Mouse (Mus musculus) midbrain, embryonic 12.5 days (tissue): ENCODE measurements around the gene Ankdd1a. TPM values are rescaled to one million over a fixed set of nuclear protein-coding genes. Genes with fewer than 3 reads are reported as not detected.

Experiments
- ATAC-seq: fragments of 200-750 bp; cut with Nextera tagmentation; 2 replicates; pipeline ENCODE4 v1.8.0; 2017; ENCODE audit warnings: low read depth, moderate TSS enrichment, moderate library complexity; ENCODE audit not compliant: low FRiP score
- H3K27ac ChIP-seq: fragments of 300-500 bp; sonication (generic); replicated peaks from 2 replicates; pipeline ENCODE4 v1.5.1; 2016; ENCODE audit warnings: mild to moderate bottlenecking
- H3K27me3 ChIP-seq: fragments of 300-500 bp; sonication (generic); 2 replicates; pipeline ENCODE4 v1.6.1; 2016; ENCODE audit warnings: mild to moderate bottlenecking
- H3K36me3 ChIP-seq: fragments of 300-500 bp; sonication (generic); 2 replicates; pipeline ENCODE4 v1.6.1; 2016
- H3K4me1 ChIP-seq: fragments of 300-500 bp; sonication (generic); 2 replicates; pipeline ENCODE4 v1.6.1; 2016
- H3K4me2 ChIP-seq: fragments of 300-500 bp; sonication (generic); replicated peaks from 2 replicates; pipeline ENCODE4 v1.6.1; 2016; ENCODE audit warnings: mild to moderate bottlenecking, moderate library complexity
- H3K4me3 ChIP-seq: fragments of 300-500 bp; sonication (generic); 2 replicates; pipeline ENCODE4 v1.5.1; 2016; ENCODE audit warnings: mild to moderate bottlenecking
- H3K9ac ChIP-seq: fragments of 300-500 bp; sonication (generic); replicated peaks from 2 replicates; pipeline ENCODE4 v1.6.1; 2016; ENCODE audit warnings: mild to moderate bottlenecking, moderate library complexity
- H3K9me3 ChIP-seq: fragments of 300-500 bp; sonication (generic); 2 replicates; pipeline ENCODE4 v1.6.1; 2016; ENCODE audit warnings: mild to moderate bottlenecking
- WGBS: fragments of 180-500 bp; shearing (Covaris S2); methylation state at CpG from one replicate; pipeline ENCODE4 v1.1.7; 2016; 5-methylcytosine and 5-hydroxymethylcytosine counted together
- polyA plus RNA-seq: library from polyadenylated mRNA; unstranded; fragments of >200 nt; fragmentation: Nextera tagmentation; extraction: Ambion mirVana; gene quantifications from 2 replicates; pipeline ENCODE4 v1.2.1, GENCODE M21; 2016

Gene Ankdd1a
- 0.22 and 0.24 TPM in 2 replicates for polyA plus RNA-seq

- WGBS, result 8% methylated on average over 19 of the region's 25 CpGs
- Histone ChIP-seq H3K4me3 (peak within 1 kb of the TSS; percentile 35), H3K9ac (no peak within 1 kb of the TSS; the same call in 1 of the 2 replicates), H3K27me3 (peaks cover 9% of the 10 kb centered on the region; the same call in 1 of the 2 replicates), H3K9me3 (no peaks in the 10 kb centered on the region), H3K27ac (no peak within 1 kb of the TSS), H3K36me3 (no peaks in the 10 kb centered on the region), H3K4me2 (peak within 1 kb of the TSS; percentile 55), H3K4me1 (peaks cover 14% of the 10 kb centered on the region; the same call in 1 of the 2 replicates)
- ATAC-seq, result peak; percentile 69
These were observed at the start of gene Ankdd1a for GRCm38 (mm10) chr9:65519807-65520504. Gene Ankdd1a (minus strand): TSS chr9:65520193.

DNA sequence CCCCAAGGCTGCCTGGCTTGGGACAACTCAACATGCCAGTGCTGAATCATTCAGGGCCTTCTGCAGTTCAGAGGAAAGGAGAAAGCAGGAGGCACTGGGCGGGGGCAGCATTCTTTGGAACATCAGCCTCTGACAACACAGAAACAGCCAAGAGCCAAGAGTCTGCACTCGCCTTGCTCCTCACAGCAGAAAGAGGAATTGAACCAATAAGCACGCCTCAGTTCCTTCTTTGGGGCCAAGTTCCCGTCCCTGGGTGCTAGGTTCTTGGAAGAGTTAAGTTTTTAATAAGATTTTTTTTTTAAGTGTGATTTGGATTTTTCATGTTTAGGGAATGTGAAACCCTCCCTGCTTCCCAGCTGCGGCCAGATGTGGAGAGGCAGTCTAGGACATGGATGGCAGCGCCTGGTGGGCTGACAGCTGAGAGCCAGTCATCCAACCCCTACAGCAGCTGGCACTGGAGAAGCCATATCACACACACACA is 49.5 kb upstream of the Ankdd1a start:
- Histone ChIP-seq H3K36me3 (peaks cover 10% of the 10 kb centered on the region), H3K27me3 (no peaks in the 10 kb centered on the region), H3K4me2 (no peak overlapping the region), H3K27ac (no peak overlapping the region), H3K4me1 (no peaks in the 10 kb centered on the region), H3K9me3 (no peaks in the 10 kb centered on the region), H3K9ac (no peak overlapping the region), H3K4me3 (no peak overlapping the region)
- ATAC-seq, result no peak
- whole genome bisulfite sequencing, result 87% methylated on average over 6 of the region's 6 CpGs

GRCm38 (mm10) chr9:65568787-65569186 is 48.8 kb upstream of the Ankdd1a start:
- H3K4me2 ChIP-seq, result no peak overlapping the region
- no peaks in the 10 kb centered on the region for H3K27me3 ChIP-seq
- no peaks in the 10 kb centered on the region for H3K9me3 ChIP-seq
- no peak overlapping the region for H3K27ac ChIP-seq
- WGBS, result 94% methylated on average over 6 of the region's 6 CpGs
- no peak overlapping the region for H3K4me3 ChIP-seq
- peaks cover 11% of the 10 kb centered on the region for H3K36me3 ChIP-seq
- no peaks in the 10 kb centered on the region for H3K4me1 ChIP-seq
- H3K9ac ChIP-seq, result no peak overlapping the region
- no peak for ATAC-seq

DNA sequence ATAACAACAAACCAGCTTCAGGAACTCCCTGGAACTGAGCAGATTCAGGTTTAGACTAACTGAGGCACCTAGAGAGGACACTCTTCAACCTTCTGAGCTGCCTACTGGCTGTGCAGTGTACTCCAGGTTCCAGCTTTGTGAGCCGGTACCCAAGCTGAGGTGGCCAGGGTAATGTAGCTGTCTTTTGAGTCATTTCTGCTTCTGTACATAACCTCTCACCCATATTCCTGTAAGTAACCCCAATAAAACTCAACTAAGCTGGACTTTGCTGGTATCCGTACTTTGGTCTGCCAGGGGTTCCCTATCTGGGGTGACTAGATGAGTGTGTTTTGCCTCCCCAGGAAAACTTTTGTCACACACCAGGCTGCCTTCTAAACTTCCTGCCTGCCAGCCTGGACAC is 44.7 kb upstream of the Ankdd1a start:
- Histone ChIP-seq H3K4me1 (peaks cover 13% of the 10 kb centered on the region; the same call in 1 of the 2 replicates), H3K9ac (no peak overlapping the region), H3K4me2 (no peak overlapping the region), H3K27ac (no peak overlapping the region), H3K27me3 (no peaks in the 10 kb centered on the region), H3K36me3 (peaks cover 30% of the 10 kb centered on the region), H3K4me3 (no peak overlapping the region), H3K9me3 (no peaks in the 10 kb centered on the region)
- 91% methylated on average over 2 of the region's 2 CpGs for WGBS
- ATAC-seq, result no peak

GRCm38 (mm10) chr9:65563073-65563472 is 43.1 kb upstream of the Ankdd1a start:
- no peaks in the 10 kb centered on the region for H3K9me3 ChIP-seq
- 93% methylated on average over 5 of the region's 5 CpGs for WGBS
- H3K4me2 ChIP-seq, result no peak overlapping the region
- no peak overlapping the region for H3K27ac ChIP-seq
- H3K9ac ChIP-seq, result no peak overlapping the region
- H3K27me3 ChIP-seq, result no peaks in the 10 kb centered on the region
- H3K4me1 ChIP-seq, result peaks cover 13% of the 10 kb centered on the region; the same call in 1 of the 2 replicates
- peaks cover 44% of the 10 kb centered on the region for H3K36me3 ChIP-seq
- no peak for ATAC-seq
- H3K4me3 ChIP-seq, result no peak overlapping the region

GRCm38 (mm10) chr9:65562081-65562506 is 42.1 kb upstream of the Ankdd1a start:
- Histone ChIP-seq H3K36me3 (peaks cover 48% of the 10 kb centered on the region), H3K27ac (no peak overlapping the region), H3K9me3 (no peaks in the 10 kb centered on the region), H3K4me2 (no peak overlapping the region), H3K27me3 (no peaks in the 10 kb centered on the region), H3K9ac (no peak overlapping the region), H3K4me1 (peaks cover 13% of the 10 kb centered on the region; the same call in 1 of the 2 replicates), H3K4me3 (no peak overlapping the region)
- no peak for ATAC-seq
- 27% methylated on average over 4 of the region's 4 CpGs for WGBS

- Histone ChIP-seq H3K27me3 (no peaks in the 10 kb centered on the region), H3K4me2 (no peak overlapping the region), H3K4me3 (no peak overlapping the region), H3K9me3 (no peaks in the 10 kb centered on the region), H3K9ac (no peak overlapping the region), H3K4me1 (peaks cover 13% of the 10 kb centered on the region; the same call in 1 of the 2 replicates), H3K27ac (no peak overlapping the region), H3K36me3 (peaks cover 57% of the 10 kb centered on the region)
- 90% methylated on average over 4 of the region's 4 CpGs for WGBS
- no peak for ATAC-seq
These were observed 41.0 kb upstream of the Ankdd1a start for GRCm38 (mm10) chr9:65561016-65561415.

DNA sequence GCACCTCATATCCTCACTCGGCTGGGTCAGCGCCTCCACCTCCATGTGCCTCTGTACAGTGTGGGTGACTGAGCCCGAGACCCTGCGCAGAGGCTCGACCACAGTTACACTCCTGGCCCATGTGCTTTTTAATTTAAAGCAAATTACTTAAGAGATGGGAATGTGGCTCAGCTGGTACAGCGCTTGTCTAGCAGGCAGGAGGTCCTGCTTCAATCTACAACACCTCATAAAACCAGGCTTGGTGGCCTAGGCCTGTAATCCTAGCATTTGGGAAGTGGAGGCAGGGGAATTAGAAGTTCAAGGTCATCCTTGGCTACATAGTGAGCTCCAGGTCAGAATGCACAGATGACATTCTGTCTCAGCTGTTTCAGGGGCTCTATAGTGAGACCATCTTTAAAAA is 38.8 kb upstream of the Ankdd1a start:
- Histone ChIP-seq H3K9me3 (no peaks in the 10 kb centered on the region), H3K27me3 (no peaks in the 10 kb centered on the region), H3K27ac (no peak overlapping the region), H3K9ac (no peak overlapping the region), H3K4me3 (no peak overlapping the region), H3K36me3 (peaks cover 60% of the 10 kb centered on the region), H3K4me1 (peaks cover 22% of the 10 kb centered on the region; the same call in 1 of the 2 replicates), H3K4me2 (no peak overlapping the region)
- 94% methylated on average over 6 of the region's 6 CpGs for WGBS
- no peak for ATAC-seq

DNA sequence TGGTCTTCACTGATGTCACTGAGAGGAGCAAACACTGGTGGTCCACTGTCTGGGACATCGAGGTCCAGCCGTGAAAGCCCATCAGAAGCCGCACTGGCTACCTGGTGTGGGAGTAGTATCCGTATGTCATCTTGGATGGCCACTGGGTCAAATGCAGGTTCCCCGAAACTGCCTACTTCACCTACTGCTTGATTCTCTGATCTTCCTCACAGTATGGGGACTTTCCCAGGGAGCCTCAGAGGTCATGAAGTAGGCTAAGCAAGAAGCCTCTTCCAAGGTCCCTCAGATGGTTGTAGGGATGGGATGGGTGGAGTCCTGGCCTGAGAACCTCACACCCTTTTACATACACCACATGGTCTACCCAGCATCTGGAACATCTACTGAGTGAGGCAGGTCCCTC is 37.0 kb upstream of the Ankdd1a start:
- Histone ChIP-seq H3K9ac (no peak overlapping the region), H3K27me3 (no peaks in the 10 kb centered on the region), H3K4me2 (no peak overlapping the region), H3K36me3 (peaks cover 46% of the 10 kb centered on the region), H3K4me3 (no peak overlapping the region), H3K4me1 (peaks cover 16% of the 10 kb centered on the region; the same call in 1 of the 2 replicates), H3K27ac (no peak overlapping the region), H3K9me3 (no peaks in the 10 kb centered on the region)
- WGBS, result 90% methylated on average over 5 of the region's 5 CpGs
- no peak for ATAC-seq

DNA sequence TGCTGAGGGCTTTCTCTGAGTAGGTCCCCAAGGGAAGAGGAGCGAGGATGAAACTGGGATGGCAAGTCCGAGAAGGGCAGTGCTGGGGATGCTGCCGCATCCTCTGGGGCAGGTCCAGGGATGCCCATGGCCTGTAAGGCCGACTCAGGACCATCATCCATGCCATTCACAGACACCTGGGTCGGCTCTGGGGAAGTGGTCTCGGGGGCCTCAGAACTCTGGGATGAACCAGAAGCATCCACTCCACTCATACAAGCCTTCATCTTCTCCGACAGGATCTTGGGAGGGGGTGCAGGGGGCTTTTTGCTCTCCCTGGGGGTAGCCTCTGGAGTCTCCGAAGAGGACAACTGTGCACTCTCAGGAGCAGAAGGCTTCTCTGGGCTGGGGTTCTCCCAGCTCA is 36.4 kb upstream of the Ankdd1a start:
- Histone ChIP-seq H3K9ac (no peak overlapping the region), H3K4me2 (no peak overlapping the region), H3K4me3 (no peak overlapping the region), H3K4me1 (peaks cover 12% of the 10 kb centered on the region; the same call in 1 of the 2 replicates), H3K9me3 (no peaks in the 10 kb centered on the region), H3K36me3 (peaks cover 46% of the 10 kb centered on the region), H3K27ac (no peak overlapping the region), H3K27me3 (no peaks in the 10 kb centered on the region)
- over 99% methylated on average over 8 of the region's 8 CpGs for WGBS
- no peak for ATAC-seq

DNA sequence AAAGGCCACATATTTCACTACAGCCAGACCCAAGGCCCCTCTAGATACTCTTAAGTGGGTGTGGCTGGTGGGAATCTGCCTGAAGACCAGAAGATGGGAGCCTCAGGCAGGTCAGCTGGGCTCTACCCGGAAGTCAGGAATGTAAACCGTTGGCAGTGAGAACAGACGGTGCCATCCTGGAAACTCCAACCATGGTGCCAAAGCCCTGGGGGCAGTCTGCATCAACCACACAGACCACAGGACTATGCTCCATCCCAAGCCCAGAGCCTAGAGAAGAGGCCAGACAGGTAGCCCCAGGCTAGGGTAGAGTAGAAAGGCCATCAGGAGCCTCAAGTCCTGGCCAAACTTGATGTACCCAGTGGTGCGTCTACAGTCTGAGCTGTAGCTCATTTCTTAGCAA is 35.6 kb upstream of the Ankdd1a start:
- WGBS, result 91% methylated on average over 4 of the region's 4 CpGs
- Histone ChIP-seq H3K27me3 (no peaks in the 10 kb centered on the region), H3K4me3 (no peak overlapping the region), H3K9ac (no peak overlapping the region), H3K27ac (no peak overlapping the region), H3K9me3 (no peaks in the 10 kb centered on the region), H3K4me2 (no peak overlapping the region), H3K36me3 (peaks cover 46% of the 10 kb centered on the region), H3K4me1 (peaks cover 16% of the 10 kb centered on the region)
- no peak for ATAC-seq

DNA sequence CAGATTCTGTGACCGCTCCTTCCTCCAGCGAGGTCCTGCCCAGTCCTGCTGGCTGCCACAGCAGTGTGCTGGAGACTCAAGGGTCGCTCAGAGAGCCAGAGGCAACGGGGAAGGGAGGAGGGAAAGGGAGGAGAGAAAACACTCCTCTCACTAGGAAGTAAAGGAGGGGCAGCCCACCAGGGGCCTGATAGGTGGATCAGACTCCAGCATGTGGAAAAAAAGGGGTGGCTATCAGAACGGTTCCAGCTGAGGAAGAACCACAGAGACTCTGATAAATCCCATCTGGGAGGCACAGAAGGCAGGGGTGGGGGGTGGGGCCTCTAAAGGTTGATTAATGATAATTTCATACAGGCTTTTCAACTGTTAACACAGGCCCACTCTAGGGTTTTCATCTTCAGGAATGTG is 35.0 kb upstream of the Ankdd1a start:
- Histone ChIP-seq H3K27me3 (no peaks in the 10 kb centered on the region), H3K9me3 (no peaks in the 10 kb centered on the region), H3K4me3 (no peak overlapping the region), H3K27ac (0 out of 2 replicates have a peak overlapping the region, but pooled peaks have one; percentile 15), H3K4me2 (no peak overlapping the region), H3K9ac (no peak overlapping the region), H3K36me3 (peaks cover 43% of the 10 kb centered on the region), H3K4me1 (peaks cover 19% of the 10 kb centered on the region)
- 23% methylated on average over 5 of the region's 5 CpGs for whole genome bisulfite sequencing
- ATAC-seq, result no peak
